Mouse (Mus musculus): ENCODE measurements around the gene Cenpm. TPM values are rescaled to one million over a fixed set of nuclear protein-coding genes. Genes with fewer than 3 reads are reported as not detected.
"Not testable (repeated sequence)": the region's sequence is repeated elsewhere in the genome, so short reads cannot be mapped to it uniquely, and the experiment has no call there.

Cenpm gene
- polyA plus RNA-seq, 1 experiment from 2014 or later: 68.8 TPM

DNA sequence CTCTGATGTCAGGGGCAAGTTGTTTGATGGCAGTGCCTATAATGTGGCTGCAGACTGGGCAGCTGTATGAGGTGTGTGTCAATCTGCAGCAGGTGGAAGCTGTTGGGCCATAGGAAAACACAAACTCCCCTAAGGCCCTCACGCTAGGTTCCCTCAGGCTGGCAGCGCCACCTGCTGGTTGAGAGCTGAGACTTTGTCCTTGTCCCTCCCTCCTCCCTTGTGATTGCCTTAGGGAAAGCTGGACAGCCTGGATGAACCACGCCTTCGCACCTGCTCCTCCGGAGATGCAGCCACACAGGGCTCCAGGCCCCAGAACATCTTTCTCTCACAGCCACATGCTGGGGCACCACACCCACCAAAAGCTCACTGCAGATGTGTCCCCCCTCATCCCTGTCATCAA is 26.7 kb upstream of the Cenpm start:
- H3K4me2 ChIP-seq (replicated peaks): no peak overlapping the region
- H3K4me1 ChIP-seq: peaks cover 10% of the 10 kb centered on the region; the same call in 1 of the 2 replicates
- no peak overlapping the region for H3K9ac ChIP-seq
- no peak overlapping the region for H3K27ac ChIP-seq
- H3K36me3 ChIP-seq: no peaks in the 10 kb centered on the region
- no peak for ATAC-seq (ENCODE audit: insufficient number of reproducible peaks, insufficient read depth, low FRiP score, low TSS enrichment)
- H3K27me3 ChIP-seq: peaks cover 31% of the 10 kb centered on the region
- H3K4me3 ChIP-seq: no peak overlapping the region
- no peaks in the 10 kb centered on the region for H3K9me3 ChIP-seq
- 5% methylated on average over 5 of the region's 5 CpGs for WGBS

DNA sequence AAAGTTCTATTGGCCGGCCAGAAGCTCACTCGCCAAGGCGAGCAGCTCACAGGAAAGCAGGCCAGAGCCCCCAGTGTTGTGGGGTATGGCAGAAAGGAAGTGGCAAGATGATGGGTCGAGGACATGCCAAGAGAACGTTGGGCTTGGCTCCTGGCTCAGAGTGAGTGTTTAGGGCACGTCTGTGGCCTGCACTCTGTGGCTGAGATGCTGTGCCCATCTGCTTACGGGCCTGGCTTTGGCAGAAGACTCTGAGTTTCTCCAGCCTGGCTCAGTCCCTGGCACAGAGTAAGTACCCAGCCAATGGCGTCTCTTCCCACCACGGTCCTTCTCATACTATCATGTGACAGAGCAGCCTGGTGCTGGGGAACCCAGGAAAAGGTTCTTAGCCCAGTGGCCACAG is 24.2 kb upstream of the Cenpm start:
- 85% methylated on average over 9 of the region's 9 CpGs for whole genome bisulfite sequencing
- no peak for ATAC-seq (ENCODE audit: insufficient number of reproducible peaks, insufficient read depth, low FRiP score, low TSS enrichment)
- H3K9ac ChIP-seq: no peak overlapping the region

DNA sequence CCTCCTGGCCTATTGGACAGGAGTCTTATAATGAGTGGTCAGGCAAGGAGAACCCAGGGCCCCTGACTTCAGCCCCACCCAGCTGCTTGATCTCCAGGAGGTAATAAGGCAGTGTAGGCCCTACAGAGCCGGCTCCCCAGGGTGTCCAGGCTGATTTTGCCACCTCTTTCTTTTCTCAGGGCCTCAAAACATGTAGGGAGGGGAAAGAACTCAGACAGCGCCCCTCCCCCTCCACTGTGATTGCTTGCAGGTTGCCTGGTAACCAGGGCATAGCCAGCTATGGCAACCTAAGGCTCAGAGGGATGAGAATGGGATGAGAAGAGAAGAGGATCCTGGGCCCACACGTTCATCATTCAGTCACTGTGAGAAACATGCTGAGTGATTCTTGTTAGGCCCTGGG is 23.6 kb upstream of the Cenpm start:
- H3K4me1 ChIP-seq: 0 out of 2 replicates have a peak, but pooled peaks cover 4% of the 10 kb centered on the region
- 27% methylated on average over 3 of the region's 3 CpGs for WGBS
- H3K4me3 ChIP-seq: no peak overlapping the region
- no peaks in the 10 kb centered on the region for H3K36me3 ChIP-seq
- H3K27me3 ChIP-seq: peaks cover 14% of the 10 kb centered on the region
- H3K4me2 ChIP-seq (replicated peaks): no peak overlapping the region
- H3K9ac ChIP-seq: no peak overlapping the region
- no peak overlapping the region for H3K27ac ChIP-seq
- no peak for ATAC-seq (ENCODE audit: insufficient number of reproducible peaks, insufficient read depth, low FRiP score, low TSS enrichment)
- no peaks in the 10 kb centered on the region for H3K9me3 ChIP-seq

More for the DNA sequence above, 24.2 kb upstream of the Cenpm start:
- no peaks in the 10 kb centered on the region for H3K36me3 ChIP-seq
- no peak overlapping the region for H3K4me3 ChIP-seq
- 0 out of 2 replicates have a peak, but pooled peaks cover 4% of the 10 kb centered on the region for H3K4me1 ChIP-seq
- H3K27me3 ChIP-seq: peaks cover 20% of the 10 kb centered on the region
- no peak overlapping the region for H3K27ac ChIP-seq
- H3K9me3 ChIP-seq: no peaks in the 10 kb centered on the region
- H3K4me2 ChIP-seq (replicated peaks): no peak overlapping the region

DNA sequence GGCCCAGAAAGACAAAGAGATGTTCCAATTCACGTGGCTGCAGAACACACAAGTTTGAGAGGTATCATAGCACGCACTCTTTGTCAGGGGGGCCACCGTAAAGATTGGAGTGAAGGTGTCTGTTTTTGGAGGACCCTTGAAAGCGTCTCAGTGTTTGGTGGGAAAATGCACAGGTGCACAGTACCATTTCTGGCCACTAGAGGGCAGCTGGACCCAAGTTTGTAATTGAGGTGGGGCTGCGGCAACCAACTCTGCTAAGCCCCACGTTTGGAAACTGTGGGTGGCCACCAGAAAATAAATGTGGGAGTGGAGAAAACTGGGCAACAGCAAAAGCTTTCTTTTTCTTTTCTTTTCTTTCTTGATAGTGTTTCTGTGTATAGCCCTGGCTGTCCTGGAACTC is 21.8 kb upstream of the Cenpm start:
- Histone ChIP-seq H3K4me2 (replicated peaks) (no peak overlapping the region), H3K27ac (no peak overlapping the region), H3K4me1 (0 out of 2 replicates have a peak, but pooled peaks cover 4% of the 10 kb centered on the region), H3K9me3 (no peaks in the 10 kb centered on the region), H3K27me3 (no peaks in the 10 kb centered on the region), H3K9ac (no peak overlapping the region), H3K4me3 (no peak overlapping the region), H3K36me3 (no peaks in the 10 kb centered on the region)
- 14% methylated on average over 6 of the region's 6 CpGs for WGBS
- no peak for ATAC-seq (ENCODE audit: insufficient number of reproducible peaks, insufficient read depth, low FRiP score, low TSS enrichment)

DNA sequence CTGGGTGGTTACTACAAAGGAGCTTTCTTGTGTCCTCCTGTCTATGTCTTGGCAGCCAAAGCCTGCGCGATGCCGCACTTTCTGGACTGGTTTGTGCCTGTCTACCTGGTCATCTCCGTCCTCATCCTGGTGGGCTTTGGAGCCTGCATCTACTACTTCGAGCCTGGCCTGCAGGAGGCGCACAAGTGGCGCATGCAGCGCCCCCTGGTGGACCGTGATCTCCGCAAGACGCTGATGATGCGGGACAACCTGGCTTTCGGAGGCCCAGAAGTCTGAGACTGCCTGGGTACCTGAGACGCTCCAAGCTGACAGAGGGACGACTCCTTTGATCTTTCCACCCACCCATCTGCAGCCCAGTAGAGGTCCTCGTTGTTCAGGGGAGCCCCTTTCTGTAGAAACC is 15.0 kb upstream of the Cenpm start:
- Histone ChIP-seq H3K4me2 (replicated peaks) (no peak overlapping the region), H3K4me3 (no peak overlapping the region), H3K4me1 (no peaks in the 10 kb centered on the region), H3K36me3 (no peaks in the 10 kb centered on the region), H3K27me3 (no peaks in the 10 kb centered on the region), H3K27ac (no peak overlapping the region), H3K9me3 (no peaks in the 10 kb centered on the region), H3K9ac (no peak overlapping the region)
- WGBS: 13% methylated on average over 16 of the region's 16 CpGs
- no peak for ATAC-seq (ENCODE audit: insufficient number of reproducible peaks, insufficient read depth, low FRiP score, low TSS enrichment)

DNA sequence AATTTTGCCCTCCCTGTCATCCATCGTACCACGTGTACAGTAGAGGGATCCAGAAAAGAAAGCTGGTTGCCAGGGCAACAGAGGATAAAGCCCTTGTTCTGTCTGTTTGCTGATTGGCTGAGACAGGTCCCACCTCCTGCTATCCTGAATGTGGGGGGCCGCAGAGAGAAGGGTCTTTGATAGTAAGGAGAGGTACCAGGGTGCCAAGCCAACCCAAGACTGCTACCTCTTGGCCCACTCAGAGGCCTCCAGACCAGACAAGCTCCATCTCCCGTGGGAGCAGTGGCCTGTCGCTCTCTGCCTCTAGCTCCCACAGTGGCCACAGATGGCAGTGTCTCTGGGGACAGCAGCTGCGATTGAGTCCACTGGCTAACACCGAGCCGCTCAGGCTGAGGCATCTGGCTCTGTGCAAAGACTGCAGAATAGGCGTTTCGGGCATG is 11.4 kb upstream of the Cenpm start:
- ATAC-seq (ENCODE audit: insufficient number of reproducible peaks, insufficient read depth, low FRiP score, low TSS enrichment): 0 out of 2 replicates have a peak, but pooled peaks have one; percentile 30
- no peak overlapping the region for H3K4me2 ChIP-seq (replicated peaks)
- no peak overlapping the region for H3K4me3 ChIP-seq

DNA sequence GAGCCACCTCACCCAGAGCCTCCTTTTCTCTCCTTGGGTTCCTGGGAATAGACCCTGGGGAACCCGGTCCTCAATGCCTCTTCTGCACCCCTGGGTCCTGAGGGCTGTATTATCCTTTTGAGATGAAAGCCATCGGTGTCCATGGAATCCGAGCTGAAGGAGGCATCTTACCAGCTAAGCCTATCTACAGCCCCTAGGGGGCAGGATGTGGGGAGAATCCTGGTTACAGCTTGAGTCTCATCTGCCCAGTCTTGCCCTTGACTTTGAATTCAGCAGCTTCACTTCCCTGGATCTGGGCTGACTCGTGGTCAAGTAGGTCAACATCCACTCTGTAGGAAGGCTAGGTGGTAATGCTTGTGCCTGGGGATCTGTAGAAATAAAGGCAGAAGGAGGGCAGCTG is 10.7 kb upstream of the Cenpm start:
- H3K4me3 ChIP-seq: no peak overlapping the region

More for the DNA sequence above, 11.4 kb upstream of the Cenpm start:
- H3K4me1 ChIP-seq: no peaks in the 10 kb centered on the region
- H3K9ac ChIP-seq: no peak overlapping the region
- no peak overlapping the region for H3K27ac ChIP-seq
- no peaks in the 10 kb centered on the region for H3K27me3 ChIP-seq
- H3K36me3 ChIP-seq: no peaks in the 10 kb centered on the region
- 23% methylated on average over 10 of the region's 10 CpGs for WGBS
- H3K9me3 ChIP-seq: no peaks in the 10 kb centered on the region

DNA sequence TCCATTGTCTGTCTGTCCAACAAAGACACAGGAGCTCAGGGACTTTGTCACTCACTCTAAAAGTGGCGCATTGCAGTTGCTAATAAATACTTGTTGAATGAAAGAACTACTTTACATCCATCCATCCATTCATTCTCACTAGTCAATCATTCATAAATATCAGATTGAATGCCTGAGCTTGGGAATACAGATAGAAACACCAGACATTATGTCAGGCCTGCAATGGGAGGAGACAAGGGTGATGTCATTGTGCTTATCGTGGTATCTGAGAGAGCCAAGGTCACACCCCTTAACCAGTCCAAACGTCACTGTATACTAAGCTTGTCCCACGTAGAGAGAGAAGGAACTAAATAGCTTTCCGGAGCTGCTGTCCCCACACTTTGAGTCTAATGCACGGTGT is 7.5 kb upstream of the Cenpm start, which contains the start of gene 1500009C09Rik:
TSS of gene 1500009C09Rik (plus strand) at position 301 of the 400 bp plus-strand sequence.
- no peaks in the 10 kb centered on the region for H3K27me3 ChIP-seq
- ATAC-seq (ENCODE audit: insufficient number of reproducible peaks, insufficient read depth, low FRiP score, low TSS enrichment): no peak
- H3K4me1 ChIP-seq: no peaks in the 10 kb centered on the region
- H3K36me3 ChIP-seq: no peaks in the 10 kb centered on the region
- H3K9ac ChIP-seq: no peak within 1 kb of the TSS
- H3K4me2 ChIP-seq (replicated peaks): no peak within 1 kb of the TSS
- WGBS: 91% methylated on average over 6 of the region's 6 CpGs
- H3K9me3 ChIP-seq: no peaks in the 10 kb centered on the region
- no peak within 1 kb of the TSS for H3K27ac ChIP-seq
- H3K4me3 ChIP-seq: no peak within 1 kb of the TSS

More for the DNA sequence above, 10.7 kb upstream of the Cenpm start:
- Histone ChIP-seq H3K9me3 (no peaks in the 10 kb centered on the region), H3K27me3 (no peaks in the 10 kb centered on the region), H3K36me3 (no peaks in the 10 kb centered on the region), H3K9ac (no peak overlapping the region), H3K4me2 (replicated peaks) (no peak overlapping the region), H3K27ac (no peak overlapping the region), H3K4me1 (no peaks in the 10 kb centered on the region)
- WGBS: 53% methylated on average over 4 of the region's 4 CpGs
- ATAC-seq (ENCODE audit: insufficient number of reproducible peaks, insufficient read depth, low FRiP score, low TSS enrichment): no peak

DNA sequence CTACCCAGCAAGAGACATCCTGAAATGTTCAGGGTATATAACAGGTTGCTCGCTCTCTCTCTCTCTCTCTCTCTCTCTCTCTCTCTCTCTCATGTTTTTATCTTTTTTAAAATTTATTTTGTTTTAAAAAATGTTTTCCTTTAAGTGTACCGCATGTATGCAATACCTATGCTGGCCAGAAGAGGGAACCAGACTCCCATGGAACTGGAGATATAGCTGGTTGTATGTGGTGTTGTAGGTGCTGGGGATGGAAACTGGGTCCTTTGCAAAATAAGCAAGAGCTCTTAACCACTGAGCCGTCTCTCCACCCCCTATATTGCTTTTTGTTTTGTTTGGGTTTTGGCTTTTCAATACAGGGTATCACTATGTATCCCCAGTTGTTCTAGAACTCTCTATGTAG is 7.0 kb upstream of the Cenpm start:
- Histone ChIP-seq H3K4me3 (no peak overlapping the region), H3K9me3 (no peaks in the 10 kb centered on the region), H3K4me2 (replicated peaks) (no peak overlapping the region), H3K9ac (no peak overlapping the region), H3K36me3 (no peaks in the 10 kb centered on the region), H3K27ac (no peak overlapping the region), H3K27me3 (no peaks in the 10 kb centered on the region), H3K4me1 (no peaks in the 10 kb centered on the region)
- WGBS: 96% methylated on average over 3 of the region's 3 CpGs
- no peak for ATAC-seq (ENCODE audit: insufficient number of reproducible peaks, insufficient read depth, low FRiP score, low TSS enrichment)

DNA sequence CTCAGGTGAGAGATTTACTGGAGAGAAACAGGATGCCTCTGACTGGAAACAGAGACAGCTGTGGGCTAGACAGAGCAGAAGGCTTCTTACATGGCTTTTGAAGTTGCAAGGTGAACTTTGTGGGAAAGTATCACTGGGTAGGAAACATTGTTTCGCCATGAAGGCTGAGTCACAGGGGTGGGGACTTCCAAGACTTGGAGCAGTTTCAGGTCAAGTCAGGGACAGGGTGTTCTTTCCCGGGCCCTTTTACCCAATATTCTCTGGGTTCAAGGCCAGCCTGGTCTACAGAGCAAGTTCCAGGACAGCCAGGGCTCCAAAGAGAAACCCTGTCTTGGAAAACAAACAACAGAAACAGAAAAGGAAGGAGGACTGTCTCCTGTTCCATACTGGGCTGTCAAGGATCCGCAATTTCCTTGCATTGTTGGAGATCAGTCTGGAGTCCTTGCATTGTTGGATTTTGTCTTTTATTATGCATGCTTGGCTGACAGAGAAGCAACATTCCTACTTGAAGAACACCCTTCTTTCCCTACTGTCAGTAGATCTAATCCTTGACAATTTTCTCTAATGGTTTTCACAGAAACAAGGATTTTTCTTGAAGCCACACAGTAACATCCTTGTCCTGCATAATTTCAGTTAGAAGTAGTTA is 2.7 kb upstream of the Cenpm start:
- ATAC-seq (ENCODE audit: insufficient number of reproducible peaks, insufficient read depth, low FRiP score, low TSS enrichment): no peak
- H3K4me3 ChIP-seq: no peak overlapping the region
- H3K9ac ChIP-seq: no peak overlapping the region
- no peaks in the 10 kb centered on the region for H3K36me3 ChIP-seq
- H3K4me1 ChIP-seq: peaks cover 9% of the 10 kb centered on the region
- H3K4me2 ChIP-seq (replicated peaks): no peak overlapping the region
- H3K9me3 ChIP-seq: no peaks in the 10 kb centered on the region
- H3K27ac ChIP-seq: no peak overlapping the region
- 80% methylated on average over 3 of the region's 3 CpGs for WGBS
- no peaks in the 10 kb centered on the region for H3K27me3 ChIP-seq

DNA sequence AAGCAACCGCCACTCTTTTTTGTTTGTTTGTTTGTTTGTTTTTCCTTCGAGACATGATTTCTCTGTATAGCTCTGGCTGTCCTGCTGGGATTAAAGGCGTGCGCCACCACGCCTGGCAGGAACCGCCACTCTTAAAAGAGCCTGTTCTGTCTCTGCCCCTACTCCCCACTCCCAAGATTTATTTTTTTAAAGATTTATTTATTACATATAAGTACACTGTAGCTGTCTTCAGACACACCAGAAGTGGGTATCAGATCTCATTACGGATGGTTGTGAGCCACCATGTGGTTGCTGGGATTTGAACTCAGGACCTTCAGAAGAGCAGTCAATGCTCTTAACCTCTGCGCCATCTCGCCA is 235 bp upstream of the Cenpm start:
- H3K36me3 ChIP-seq; H3K4me1 ChIP-seq; ATAC-seq (ENCODE audit: insufficient number of reproducible peaks, insufficient read depth, low FRiP score, low TSS enrichment); H3K9me3 ChIP-seq; H3K27me3 ChIP-seq: not testable (repeated sequence)
- Histone ChIP-seq H3K4me3 (peak overlapping the region; percentile 70), H3K9ac (peak overlapping the region; percentile 60), H3K27ac (peak overlapping the region; percentile 85), H3K4me2 (replicated peaks) (peak overlapping the region; percentile 85)
- WGBS: 21% methylated on average over 9 of the region's 9 CpGs

DNA sequence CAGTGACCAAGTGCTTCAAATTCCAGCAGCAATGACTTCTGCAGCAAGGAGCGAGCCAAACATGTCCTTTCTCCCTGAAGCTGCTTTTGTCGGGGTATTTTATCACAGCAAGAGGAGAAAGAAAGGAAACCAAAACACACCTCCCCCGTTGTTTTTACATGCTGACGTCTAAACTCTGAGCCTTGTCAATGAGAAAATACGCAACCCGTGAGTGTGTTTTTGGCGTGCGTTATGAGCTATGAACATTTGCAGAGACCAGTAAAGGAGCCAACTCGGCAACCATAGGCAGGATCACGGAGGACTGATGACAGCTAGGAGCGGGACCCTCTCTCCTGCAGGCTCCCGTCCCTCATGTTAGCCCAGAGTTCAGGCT is 820 bp downstream of the Cenpm start:
- Histone ChIP-seq H3K36me3 (peaks cover 5% of the 10 kb centered on the region; the same call in 1 of the 2 replicates), H3K4me2 (replicated peaks) (peak overlapping the region; percentile 85), H3K4me1 (peaks cover 9% of the 10 kb centered on the region), H3K9me3 (no peaks in the 10 kb centered on the region), H3K4me3 (peak overlapping the region; percentile 70), H3K9ac (peak overlapping the region; percentile 63), H3K27ac (peak overlapping the region; percentile 47; the same call in 1 of the 2 replicates), H3K27me3 (no peaks in the 10 kb centered on the region)
- WGBS: 7% methylated on average over 12 of the region's 12 CpGs
- no peak for ATAC-seq (ENCODE audit: insufficient number of reproducible peaks, insufficient read depth, low FRiP score, low TSS enrichment)
